Mouse (Mus musculus): ENCODE measurements around the gene Exoc6b. TPM values are rescaled to one million over a fixed set of nuclear protein-coding genes. Genes with fewer than 3 reads are reported as not detected.
A peak's percentile ranks its signal among the peaks of the same experiment; 100 is the strongest.

Exoc6b gene
- total and polyA plus RNA-seq, 3 experiments, result 6.2 to 20.8 (median 15.6) TPM

DNA sequence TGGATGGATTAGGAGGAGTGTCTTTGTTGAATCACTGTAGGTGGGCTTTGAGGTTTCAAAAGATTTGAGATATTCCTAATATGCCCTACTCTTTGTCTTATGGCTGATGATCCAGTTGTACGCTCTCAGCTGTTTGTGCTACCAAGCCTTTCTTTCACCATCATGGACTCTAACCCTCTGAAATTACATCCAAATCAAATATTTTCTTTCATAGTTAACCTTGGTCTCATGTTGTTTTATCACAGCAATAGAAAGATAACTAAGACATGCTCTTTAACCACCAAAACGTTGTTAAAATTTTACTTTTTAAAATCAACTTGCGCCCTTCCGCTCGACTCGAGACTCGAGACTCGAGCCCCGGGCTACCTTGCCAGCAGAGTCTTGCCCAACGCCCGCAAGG, 356.1 kb downstream of the Exoc6b start:
- WGBS, result 89% methylated on average over 11 of the region's 11 CpGs
- no peak for TF ChIP-seq CTCF (IDR thresholded peaks at IDR 0.05)
- TF ChIP-seq EP300 (IDR thresholded peaks at IDR 0.05; ENCODE audit: insufficient read depth, low read depth, low read length), result no peak
- TF ChIP-seq POLR2A (IDR thresholded peaks at IDR 0.05; ENCODE audit: insufficient read depth, low read depth, low read length), result no peak
- Histone ChIP-seq H3K27me3 (ENCODE audit: control insufficient read depth, insufficient read depth, low read length) (no peaks in the 10 kb centered on the region), H3K79me2 (replicated peaks; ENCODE audit: control insufficient read depth, insufficient read depth, low read length) (no peaks in the 10 kb centered on the region), H3K9ac (ENCODE audit: low read depth, low read length) (no peak overlapping the region), H3K4me1 (ENCODE audit: control insufficient read depth, insufficient read depth, low read length) (no peaks in the 10 kb centered on the region), H3K4me3 (no peak overlapping the region), H3K27ac (no peak overlapping the region), H3K36me3 (ENCODE audit: control insufficient read depth, insufficient read depth, low read length) (no peaks in the 10 kb centered on the region)
- intact Hi-C loops (cut with DNase I), result no loop called here
- DNase-seq, result no peak

DNA sequence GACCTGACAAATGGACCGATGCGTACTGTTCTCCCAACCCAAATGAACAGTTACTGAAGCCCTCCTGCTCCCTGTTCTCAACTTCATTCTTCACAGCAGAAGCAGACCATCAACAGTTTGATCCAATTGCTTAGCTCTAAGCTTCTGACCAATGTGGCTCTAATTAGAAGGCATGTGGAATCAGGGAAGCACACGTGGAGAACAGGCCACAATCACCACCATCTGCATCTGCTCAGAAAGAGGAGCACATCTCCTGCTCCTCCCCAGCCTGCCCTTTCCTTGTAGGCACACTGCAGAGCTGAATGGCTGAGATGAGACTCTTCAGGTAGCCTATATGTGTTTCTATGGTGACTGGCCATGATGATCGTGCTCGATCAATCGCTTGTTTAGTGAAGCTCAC, 358.5 kb downstream of the Exoc6b start:
- DNase-seq, result no peak
- H3K27ac ChIP-seq, result no peak overlapping the region
- no peaks in the 10 kb centered on the region for H3K79me2 ChIP-seq (replicated peaks; ENCODE audit: control insufficient read depth, insufficient read depth, low read length)
- H3K36me3 ChIP-seq (ENCODE audit: control insufficient read depth, insufficient read depth, low read length), result no peaks in the 10 kb centered on the region
- no peak for TF ChIP-seq POLR2A (IDR thresholded peaks at IDR 0.05; ENCODE audit: insufficient read depth, low read depth, low read length)
- TF ChIP-seq CTCF (IDR thresholded peaks at IDR 0.05), result no peak
- TF ChIP-seq EP300 (IDR thresholded peaks at IDR 0.05; ENCODE audit: insufficient read depth, low read depth, low read length), result no peak
- H3K4me1 ChIP-seq (ENCODE audit: control insufficient read depth, insufficient read depth, low read length), result no peaks in the 10 kb centered on the region
- intact Hi-C loops (cut with DNase I), result no loop called here
- H3K4me3 ChIP-seq, result no peak overlapping the region
- H3K27me3 ChIP-seq (ENCODE audit: control insufficient read depth, insufficient read depth, low read length), result no peaks in the 10 kb centered on the region
- H3K9ac ChIP-seq (ENCODE audit: low read depth, low read length), result no peak overlapping the region
- 90% methylated on average over 6 of the region's 6 CpGs for WGBS

DNA sequence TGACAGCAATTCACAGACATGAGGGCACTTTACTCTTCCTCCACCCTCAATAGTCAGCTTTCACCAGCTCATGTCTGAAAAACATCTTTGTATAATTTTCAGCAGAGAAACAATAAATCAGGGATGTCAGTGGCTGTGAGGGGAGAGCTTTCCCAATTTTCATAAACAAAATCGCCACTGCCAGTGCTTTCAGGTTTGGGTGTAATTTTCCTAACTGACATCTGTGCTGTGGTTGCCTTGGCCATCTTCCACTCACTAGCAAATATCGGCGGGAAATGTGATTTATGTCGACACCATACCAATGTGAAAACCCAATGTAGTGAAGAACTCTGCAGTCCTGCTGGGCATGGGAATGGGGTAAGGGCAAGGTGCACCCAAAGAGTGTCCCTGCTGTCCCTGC, 360.7 kb downstream of the Exoc6b start:
- no peak for DNase-seq
- 78% methylated on average over 4 of the region's 4 CpGs for WGBS
- H3K4me3 ChIP-seq, result no peak overlapping the region
- H3K27me3 ChIP-seq (ENCODE audit: control insufficient read depth, insufficient read depth, low read length), result no peaks in the 10 kb centered on the region
- H3K79me2 ChIP-seq (replicated peaks; ENCODE audit: control insufficient read depth, insufficient read depth, low read length), result no peaks in the 10 kb centered on the region
- H3K36me3 ChIP-seq (ENCODE audit: control insufficient read depth, insufficient read depth, low read length), result no peaks in the 10 kb centered on the region
- intact Hi-C loops (cut with DNase I), result no loop called here
- TF ChIP-seq CTCF (IDR thresholded peaks at IDR 0.05), result no peak
- no peak for TF ChIP-seq POLR2A (IDR thresholded peaks at IDR 0.05; ENCODE audit: insufficient read depth, low read depth, low read length)
- TF ChIP-seq EP300 (IDR thresholded peaks at IDR 0.05; ENCODE audit: insufficient read depth, low read depth, low read length), result no peak
- no peak overlapping the region for H3K9ac ChIP-seq (ENCODE audit: low read depth, low read length)
- no peak overlapping the region for H3K27ac ChIP-seq
- no peaks in the 10 kb centered on the region for H3K4me1 ChIP-seq (ENCODE audit: control insufficient read depth, insufficient read depth, low read length)

DNA sequence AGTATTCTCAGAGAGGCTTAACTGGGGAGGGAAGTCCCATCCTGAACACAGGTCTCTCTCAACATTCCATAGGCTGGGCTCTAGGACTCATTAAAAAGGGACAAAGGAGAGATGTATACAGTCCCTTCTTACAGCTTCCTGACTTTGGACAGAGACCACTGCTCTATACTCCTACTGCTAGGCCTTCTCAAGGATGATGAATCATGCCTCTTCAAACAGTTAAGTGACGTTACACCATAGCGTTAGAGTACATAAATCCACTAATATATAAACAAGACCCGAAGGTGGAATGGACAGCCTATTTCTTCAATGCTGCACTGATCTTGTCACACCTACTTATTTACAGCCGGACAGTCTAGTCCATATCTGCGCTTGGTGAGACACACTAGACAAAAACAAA, 369.7 kb downstream of the Exoc6b start:
- H3K27ac ChIP-seq, result no peak overlapping the region
- WGBS, result 93% methylated on average over 5 of the region's 5 CpGs
- DNase-seq, result no peak
- peaks cover 10% of the 10 kb centered on the region for H3K36me3 ChIP-seq (ENCODE audit: control insufficient read depth, insufficient read depth, low read length)
- peaks cover 14% of the 10 kb centered on the region for H3K4me1 ChIP-seq (ENCODE audit: control insufficient read depth, insufficient read depth, low read length)
- TF ChIP-seq CTCF (IDR thresholded peaks at IDR 0.05), result no peak
- no peak for TF ChIP-seq POLR2A (IDR thresholded peaks at IDR 0.05; ENCODE audit: insufficient read depth, low read depth, low read length)
- TF ChIP-seq EP300 (IDR thresholded peaks at IDR 0.05; ENCODE audit: insufficient read depth, low read depth, low read length), result no peak
- intact Hi-C loops (cut with DNase I), result no loop called here
- no peak overlapping the region for H3K4me3 ChIP-seq
- H3K27me3 ChIP-seq (ENCODE audit: control insufficient read depth, insufficient read depth, low read length), result no peaks in the 10 kb centered on the region
- no peak overlapping the region for H3K9ac ChIP-seq (ENCODE audit: low read depth, low read length)
- H3K79me2 ChIP-seq (replicated peaks; ENCODE audit: control insufficient read depth, insufficient read depth, low read length), result no peaks in the 10 kb centered on the region

DNA sequence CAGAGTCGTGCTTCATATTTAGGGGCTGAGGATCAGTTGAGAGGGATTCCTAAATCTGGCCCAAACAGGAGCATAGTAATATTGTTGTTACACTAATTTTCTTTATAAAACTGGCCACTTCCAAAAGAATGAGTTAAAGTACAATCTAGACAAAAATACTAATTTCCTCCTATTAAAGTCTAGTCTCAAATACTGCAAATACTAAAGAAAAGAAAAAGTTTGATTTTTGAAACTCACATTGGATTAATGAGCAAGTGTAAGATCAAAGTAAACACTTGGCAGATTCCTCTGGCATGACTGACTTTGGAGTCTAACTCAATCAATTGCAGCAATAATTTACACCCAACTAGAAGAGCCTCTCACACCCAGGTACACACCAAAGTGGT, 371.0 kb downstream of the Exoc6b start:
- H3K4me1 ChIP-seq (ENCODE audit: control insufficient read depth, insufficient read depth, low read length), result peaks cover 14% of the 10 kb centered on the region
- no peaks in the 10 kb centered on the region for H3K79me2 ChIP-seq (replicated peaks; ENCODE audit: control insufficient read depth, insufficient read depth, low read length)
- no peak for DNase-seq
- H3K27ac ChIP-seq, result peak overlapping the region; percentile 1; the same call in 1 of the 2 replicates
- no peak overlapping the region for H3K4me3 ChIP-seq
- intact Hi-C loops (cut with DNase I), result no loop called here
- H3K9ac ChIP-seq (ENCODE audit: low read depth, low read length), result no peak overlapping the region
- H3K36me3 ChIP-seq (ENCODE audit: control insufficient read depth, insufficient read depth, low read length), result peaks cover 10% of the 10 kb centered on the region
- no peaks in the 10 kb centered on the region for H3K27me3 ChIP-seq (ENCODE audit: control insufficient read depth, insufficient read depth, low read length)
- TF ChIP-seq CTCF (IDR thresholded peaks at IDR 0.05), result no peak
- TF ChIP-seq POLR2A (IDR thresholded peaks at IDR 0.05; ENCODE audit: insufficient read depth, low read depth, low read length), result no peak
- TF ChIP-seq EP300 (IDR thresholded peaks at IDR 0.05; ENCODE audit: insufficient read depth, low read depth, low read length), result no peak
- 30% methylated on average over 1 of the region's 1 CpGs for WGBS

DNA sequence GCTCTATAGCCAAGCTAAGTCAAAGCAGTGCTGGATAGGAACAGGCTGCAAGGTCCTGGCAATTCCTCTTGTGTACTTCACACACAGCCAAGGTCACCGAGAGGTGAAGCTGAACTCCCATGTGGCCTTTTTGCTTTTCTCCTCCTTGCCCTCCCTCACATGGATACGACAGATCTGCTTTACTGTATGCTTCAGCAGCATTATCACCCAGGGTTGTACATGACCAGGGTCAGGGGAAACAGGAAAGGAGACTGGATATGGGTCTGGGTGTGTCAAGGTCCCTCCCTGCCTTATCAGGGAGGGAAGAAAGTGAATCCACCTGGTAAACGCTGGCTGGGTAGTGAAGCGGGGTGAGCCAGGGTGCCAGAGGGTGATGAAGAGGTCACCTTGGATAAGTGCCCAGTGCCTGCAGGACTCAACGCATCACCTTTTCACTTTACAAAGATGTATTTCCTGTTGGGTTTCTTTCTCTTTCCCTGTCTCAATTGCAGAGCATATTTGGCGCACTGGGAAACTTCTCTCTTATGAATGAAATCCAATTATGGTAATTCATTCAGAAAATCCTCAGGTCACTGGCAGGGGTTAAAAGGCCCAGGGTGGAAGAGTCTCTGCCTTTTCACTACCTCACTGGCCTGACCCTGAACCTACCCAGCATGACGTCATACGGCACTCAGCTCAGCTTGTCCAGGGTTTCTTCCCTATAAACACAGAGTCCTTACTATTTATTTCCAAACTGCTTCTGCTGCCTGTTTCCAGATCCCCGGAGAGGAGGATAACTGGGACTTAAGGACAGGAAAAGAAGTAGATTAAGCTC, 371.6 kb downstream of the Exoc6b start:
- H3K27ac ChIP-seq, result peak overlapping the region; percentile 1
- no peak for TF ChIP-seq EP300 (IDR thresholded peaks at IDR 0.05; ENCODE audit: insufficient read depth, low read depth, low read length)
- TF ChIP-seq POLR2A (IDR thresholded peaks at IDR 0.05; ENCODE audit: insufficient read depth, low read depth, low read length), result no peak
- no peak for TF ChIP-seq CTCF (IDR thresholded peaks at IDR 0.05)
- intact Hi-C loops (cut with DNase I), result no loop called here
- H3K9ac ChIP-seq (ENCODE audit: low read depth, low read length), result no peak overlapping the region
- peaks cover 10% of the 10 kb centered on the region for H3K36me3 ChIP-seq (ENCODE audit: control insufficient read depth, insufficient read depth, low read length)
- H3K79me2 ChIP-seq (replicated peaks; ENCODE audit: control insufficient read depth, insufficient read depth, low read length), result no peaks in the 10 kb centered on the region
- peak; percentile 56 to 68 for DNase-seq
- no peak overlapping the region for H3K4me3 ChIP-seq
- no peaks in the 10 kb centered on the region for H3K27me3 ChIP-seq (ENCODE audit: control insufficient read depth, insufficient read depth, low read length)
- WGBS, result 26% methylated on average over 9 of the region's 9 CpGs
- H3K4me1 ChIP-seq (ENCODE audit: control insufficient read depth, insufficient read depth, low read length), result peaks cover 15% of the 10 kb centered on the region

Measured in heart, adult 2 months (tissue).